Mouse (Mus musculus) stomach, postnatal 0 days (tissue): ENCODE data around the gene Anxa6.

ENCODE experiments used
- CTCF ChIP-seq: IDR thresholded peaks from 2 replicates; pipeline ENCODE4 v1.5.1; 2016; ENCODE audit warnings: antibody characterized with exemption, low read depth, mild to moderate bottlenecking, moderate library complexity
- EP300 ChIP-seq: optimal IDR thresholded peaks from 2 replicates; pipeline ENCODE3; 2016; ENCODE audit warnings: antibody characterized with exemption

DNA sequence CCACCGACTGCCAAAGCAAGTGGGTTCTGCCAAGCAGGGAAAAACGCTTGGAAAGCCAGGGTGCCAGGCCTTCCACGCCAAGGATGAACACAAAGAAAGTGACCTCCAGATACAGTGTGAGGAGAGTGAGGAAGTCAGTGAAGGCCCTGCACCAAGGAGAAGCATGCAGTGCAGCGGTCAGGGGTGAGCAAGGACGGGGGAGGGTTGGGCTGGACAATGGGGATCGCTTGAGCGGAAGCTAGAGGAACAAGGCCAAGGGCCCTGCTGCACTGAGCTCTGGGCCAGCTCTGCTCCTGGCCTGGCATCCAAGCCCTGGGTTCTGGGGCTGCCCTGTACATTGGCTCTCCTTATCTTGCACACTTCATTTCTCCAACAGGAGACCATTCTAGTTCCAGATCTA lies 93.2 kb downstream of the Anxa6 start:
- TF ChIP-seq CTCF (no peak), EP300 (no peak)
